Mouse (Mus musculus) embryonic fibroblast, embryonic 13.5 days (primary cell): ENCODE data around the gene Banp.

Source experiments
- CTCF ChIP-seq: IDR thresholded peaks from 2 replicates; pipeline ENCODE4 v1.5.1; 2011; ENCODE audit warnings: mild to moderate bottlenecking, control low read depth, low read length, moderate library complexity, borderline replicate concordance; ENCODE audit not compliant: insufficient read depth
- POLR2A ChIP-seq: IDR thresholded peaks from 2 replicates; pipeline ENCODE4 v1.6.1; 2011; ENCODE audit warnings: low read depth, mild to moderate bottlenecking, control low read depth, low read length, moderate library complexity

DNA sequence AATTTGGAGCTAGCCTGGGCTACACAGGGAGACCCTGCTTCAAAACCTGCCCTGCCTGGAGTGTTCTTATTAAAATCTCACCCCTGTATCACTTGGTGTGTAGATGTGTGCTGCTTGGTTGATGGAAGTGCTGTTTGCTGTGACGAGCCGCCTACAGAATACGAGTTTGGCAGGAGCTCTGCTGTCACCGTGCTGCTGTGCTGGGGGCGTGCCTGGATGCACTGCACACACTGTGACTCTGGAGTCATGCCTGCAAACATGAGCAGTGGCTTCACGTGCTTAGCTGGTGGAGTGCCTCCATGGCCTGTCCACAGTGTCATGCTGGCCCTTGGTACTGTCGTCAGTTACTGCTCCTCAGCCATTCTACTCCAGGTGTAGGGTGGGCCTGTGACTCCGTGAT lies 109.4 kb downstream of the Banp start:
- TF ChIP-seq CTCF (no peak), POLR2A (no peak)
